Mouse (Mus musculus) heart, embryonic 11.5 days (tissue): ENCODE measurements around the gene Prkab2. TPM values are rescaled to one million over a fixed set of nuclear protein-coding genes. Genes with fewer than 3 reads are reported as not detected.

Experiments used
- ATAC-seq: fragments of 200-750 bp; cut with Nextera tagmentation; replicated peaks from 2 replicates; pipeline ENCODE4 v1.8.0; 2017; ENCODE audit warnings: moderate library complexity; ENCODE audit not compliant: insufficient number of reproducible peaks, low FRiP score, low TSS enrichment
- H3K27ac ChIP-seq: fragments of 300-500 bp; sonication (generic); 2 replicates; pipeline ENCODE4 v1.5.1; 2014; ENCODE audit warnings: mild to moderate bottlenecking, low read depth, low read length
- H3K27me3 ChIP-seq: fragments of 300-500 bp; sonication (generic); 2 replicates; pipeline ENCODE4 v1.6.1; 2014; ENCODE audit warnings: mild to moderate bottlenecking, low read length, mixed read lengths; ENCODE audit not compliant: control insufficient read depth, insufficient read depth
- H3K36me3 ChIP-seq: fragments of 300-500 bp; sonication (generic); 2 replicates; pipeline ENCODE4 v1.6.1; 2014; ENCODE audit warnings: mild to moderate bottlenecking, low read length, moderate library complexity, mixed read lengths; ENCODE audit not compliant: control insufficient read depth, insufficient read depth
- H3K4me1 ChIP-seq: fragments of 300-500 bp; sonication (generic); 2 replicates; pipeline ENCODE4 v1.6.1; 2014; ENCODE audit warnings: low read length; ENCODE audit not compliant: control insufficient read depth, insufficient read depth
- H3K4me2 ChIP-seq: fragments of 300-500 bp; sonication (generic); 2 replicates; pipeline ENCODE4 v1.6.1; 2014; ENCODE audit warnings: mild to moderate bottlenecking, moderate library complexity
- H3K4me3 ChIP-seq: fragments of 300-500 bp; sonication (generic); 2 replicates; pipeline ENCODE4 v1.5.1; 2014; ENCODE audit warnings: low read depth, low read length
- H3K9ac ChIP-seq: fragments of 300-500 bp; sonication (generic); 2 replicates; pipeline ENCODE4 v1.6.1; 2014; ENCODE audit warnings: mild to moderate bottlenecking, low read depth, low read length, moderate library complexity
- H3K9me3 ChIP-seq: fragments of 300-500 bp; sonication (generic); replicated peaks from 2 replicates; pipeline ENCODE4 v1.6.1; 2016; ENCODE audit warnings: low read length; ENCODE audit not compliant: control insufficient read depth
- WGBS: fragments of 180-500 bp; shearing (Covaris S2); extraction: QIAGEN DNeasy Blood & Tissue Kit; methylation state at CpG from one replicate; pipeline ENCODE4 v1.1.7; 2014; ENCODE audit not compliant: insufficient replicate concordance; 5-methylcytosine and 5-hydroxymethylcytosine counted together
- polyA plus RNA-seq: library from polyadenylated mRNA; unstranded; fragments of >200 nt; fragmentation: Nextera tagmentation; extraction: Ambion mirVana; gene quantifications from 2 replicates; pipeline ENCODE4 v1.2.1, GENCODE M21; 2014

The Prkab2 gene
- polyA plus RNA-seq, 1 experiment from 2014 or later: 16.0 TPM

- Histone ChIP-seq H3K27me3 (no peaks in the 10 kb centered on the region), H3K9me3 (no peaks in the 10 kb centered on the region), H3K36me3 (peaks cover 8% of the 10 kb centered on the region; the same call in 1 of the 2 replicates), H3K9ac (no peak overlapping the region), H3K4me1 (peaks cover 12% of the 10 kb centered on the region; the same call in 1 of the 2 replicates), H3K4me2 (no peak overlapping the region), H3K27ac (no peak overlapping the region), H3K4me3 (no peak overlapping the region)
- 54% methylated on average over 2 of the region's 2 CpGs for WGBS
- ATAC-seq: no peak
Measured at GRCm38 (mm10) chr3:97689289-97689688, 31.3 kb downstream of the Prkab2 start.

GRCm38 (mm10) chr3:97690590-97690989, 32.6 kb downstream of the Prkab2 start:
- no peak overlapping the region for H3K4me2 ChIP-seq
- ATAC-seq: no peak
- H3K27me3 ChIP-seq: no peaks in the 10 kb centered on the region
- no peak overlapping the region for H3K4me3 ChIP-seq
- no peak overlapping the region for H3K27ac ChIP-seq
- no peak overlapping the region for H3K9ac ChIP-seq
- H3K4me1 ChIP-seq: peaks cover 8% of the 10 kb centered on the region; the same call in 1 of the 2 replicates
- peaks cover 11% of the 10 kb centered on the region for H3K36me3 ChIP-seq
- H3K9me3 ChIP-seq: no peaks in the 10 kb centered on the region
- WGBS: 39% methylated on average over 7 of the region's 7 CpGs

GRCm38 (mm10) chr3:97691443-97692017, 33.5 kb downstream of the Prkab2 start:
- no peak overlapping the region for H3K27ac ChIP-seq
- no peaks in the 10 kb centered on the region for H3K27me3 ChIP-seq
- H3K9me3 ChIP-seq: no peaks in the 10 kb centered on the region
- no peak for ATAC-seq
- H3K4me3 ChIP-seq: no peak overlapping the region
- H3K4me1 ChIP-seq: peaks cover 8% of the 10 kb centered on the region; the same call in 1 of the 2 replicates
- H3K4me2 ChIP-seq: no peak overlapping the region
- 51% methylated on average over 12 of the region's 12 CpGs for WGBS
- H3K36me3 ChIP-seq: peaks cover 11% of the 10 kb centered on the region
- peak overlapping the region; percentile 11; the same call in 1 of the 2 replicates for H3K9ac ChIP-seq

GRCm38 (mm10) chr3:97693806-97694205, 35.8 kb downstream of the Prkab2 start:
- no peaks in the 10 kb centered on the region for H3K27me3 ChIP-seq
- H3K9me3 ChIP-seq: no peaks in the 10 kb centered on the region
- ATAC-seq: no peak
- H3K4me3 ChIP-seq: no peak overlapping the region
- H3K27ac ChIP-seq: no peak overlapping the region
- peaks cover 11% of the 10 kb centered on the region for H3K36me3 ChIP-seq
- H3K4me1 ChIP-seq: peaks cover 8% of the 10 kb centered on the region; the same call in 1 of the 2 replicates
- H3K9ac ChIP-seq: no peak overlapping the region
- 80% methylated on average over 6 of the region's 6 CpGs for WGBS
- H3K4me2 ChIP-seq: no peak overlapping the region

- Histone ChIP-seq H3K4me2 (no peak overlapping the region), H3K36me3 (peaks cover 16% of the 10 kb centered on the region; the same call in 1 of the 2 replicates), H3K4me3 (no peak overlapping the region), H3K27ac (no peak overlapping the region), H3K9me3 (no peaks in the 10 kb centered on the region), H3K27me3 (no peaks in the 10 kb centered on the region), H3K9ac (no peak overlapping the region), H3K4me1 (peaks cover 1% of the 10 kb centered on the region; the same call in 1 of the 2 replicates)
- ATAC-seq: no peak
- WGBS: 83% methylated on average over 9 of the region's 9 CpGs
Measured at GRCm38 (mm10) chr3:97696866-97697265, 38.9 kb downstream of the Prkab2 start.

GRCm38 (mm10) chr3:97697291-97697690, 39.3 kb downstream of the Prkab2 start:
- no peak overlapping the region for H3K27ac ChIP-seq
- H3K9ac ChIP-seq: no peak overlapping the region
- no peaks in the 10 kb centered on the region for H3K9me3 ChIP-seq
- ATAC-seq: no peak
- H3K4me2 ChIP-seq: no peak overlapping the region
- H3K4me3 ChIP-seq: no peak overlapping the region
- no peaks in the 10 kb centered on the region for H3K4me1 ChIP-seq
- no peaks in the 10 kb centered on the region for H3K27me3 ChIP-seq
- 67% methylated on average over 9 of the region's 9 CpGs for WGBS
- H3K36me3 ChIP-seq: peaks cover 14% of the 10 kb centered on the region; the same call in 1 of the 2 replicates

GRCm38 (mm10) chr3:97699061-97699460, 41.1 kb downstream of the Prkab2 start:
- Histone ChIP-seq H3K9ac (no peak overlapping the region), H3K27me3 (no peaks in the 10 kb centered on the region), H3K27ac (no peak overlapping the region), H3K9me3 (no peaks in the 10 kb centered on the region), H3K4me2 (no peak overlapping the region), H3K36me3 (peaks cover 11% of the 10 kb centered on the region; the same call in 1 of the 2 replicates), H3K4me1 (no peaks in the 10 kb centered on the region), H3K4me3 (no peak overlapping the region)
- 80% methylated on average over 3 of the region's 3 CpGs for WGBS
- ATAC-seq: no peak

- Histone ChIP-seq H3K9ac (no peak overlapping the region), H3K9me3 (no peaks in the 10 kb centered on the region), H3K36me3 (peaks cover 8% of the 10 kb centered on the region; the same call in 1 of the 2 replicates), H3K27ac (no peak overlapping the region), H3K4me3 (no peak overlapping the region), H3K4me1 (no peaks in the 10 kb centered on the region), H3K27me3 (no peaks in the 10 kb centered on the region), H3K4me2 (no peak overlapping the region)
- ATAC-seq: no peak
- WGBS: 56% methylated on average over 3 of the region's 3 CpGs
Measured at GRCm38 (mm10) chr3:97701198-97701597, 43.2 kb downstream of the Prkab2 start.
